Mouse (Mus musculus) embryo, embryonic 11.5 days (tissue): ENCODE results near the gene Ptprr.

ENCODE experiments used
- DNase-seq: peaks from one replicate; pipeline ENCODE4 v3.0.0-alpha.2; 2012; ENCODE audit warnings: low read depth, low spot score

Ptprr gene

GRCm38 (mm10) chr10:116017845-116018479 is at the start of gene Ptprr:
Ptprr (plus strand) TSS chr10:116018213.
- DNase-seq: peak; percentile 77

- DNase-seq: no peak
Observed at GRCm38 (mm10) chr10:115976345-115976744, 41.7 kb upstream of the Ptprr start.

GRCm38 (mm10) chr10:115978992-115979391 is 39.0 kb upstream of the Ptprr start:
- DNase-seq: no peak

GRCm38 (mm10) chr10:115980018-115980417 is 38.0 kb upstream of the Ptprr start:
- no peak for DNase-seq

- DNase-seq: no peak
Observed at GRCm38 (mm10) chr10:115984308-115984707, 33.7 kb upstream of the Ptprr start.

- no peak for DNase-seq
Observed at GRCm38 (mm10) chr10:116001838-116002237, 16.2 kb upstream of the Ptprr start.

GRCm38 (mm10) chr10:116006675-116007074 is 11.3 kb upstream of the Ptprr start:
- no peak for DNase-seq

- DNase-seq: no peak
Observed at GRCm38 (mm10) chr10:116018480-116018891, 473 bp downstream of the Ptprr start.

- peak; percentile 41 for DNase-seq
Observed at GRCm38 (mm10) chr10:116019086-116019860, 1.3 kb downstream of the Ptprr start.

- DNase-seq: no peak
Observed at GRCm38 (mm10) chr10:116021081-116021480, 3.1 kb downstream of the Ptprr start.

- no peak for DNase-seq
Observed at GRCm38 (mm10) chr10:116038150-116038549, 20.1 kb downstream of the Ptprr start.

GRCm38 (mm10) chr10:116075954-116076353 is 57.9 kb downstream of the Ptprr start:
- DNase-seq: no peak

GRCm38 (mm10) chr10:116078636-116079035 is 60.6 kb downstream of the Ptprr start:
- DNase-seq: no peak

- no peak for DNase-seq
Observed at GRCm38 (mm10) chr10:116079396-116079795, 61.4 kb downstream of the Ptprr start.

- no peak for DNase-seq
Observed at GRCm38 (mm10) chr10:116080841-116081240, 62.8 kb downstream of the Ptprr start.

GRCm38 (mm10) chr10:116083965-116084364 is 66.0 kb downstream of the Ptprr start:
- peak; percentile 11 for DNase-seq

GRCm38 (mm10) chr10:116096466-116096865 is 78.5 kb downstream of the Ptprr start:
- no peak for DNase-seq

GRCm38 (mm10) chr10:116098470-116098869 is 80.5 kb downstream of the Ptprr start:
- DNase-seq: no peak

- DNase-seq: no peak
Observed at GRCm38 (mm10) chr10:116108176-116108575, 90.2 kb downstream of the Ptprr start.

GRCm38 (mm10) chr10:116108730-116109129 is 90.7 kb downstream of the Ptprr start:
- DNase-seq: no peak

- no peak for DNase-seq
Observed at GRCm38 (mm10) chr10:116112868-116113267, 94.9 kb downstream of the Ptprr start.

- no peak for DNase-seq
Observed at GRCm38 (mm10) chr10:116113867-116114474, 96.0 kb downstream of the Ptprr start, which contains the start of gene 4933416C03Rik. 4933416C03Rik (minus strand) TSS chr10:116113917.
